Mouse (Mus musculus) megakaryocyte, embryonic 14.5 days (primary cell): ENCODE measurements around the gene Exoc5.

ENCODE experiments used
- FLI1 ChIP-seq: IDR thresholded peaks from 2 replicates; pipeline ENCODE4 v1.6.1; 2012; ENCODE audit warnings: low read length, inconsistent platforms, mixed read lengths
- GATA1 ChIP-seq: IDR thresholded peaks from 3 replicates; pipeline ENCODE4 v1.6.1; 2012; ENCODE audit warnings: mixed read lengths, low read length, inconsistent platforms, borderline replicate concordance

- no peak for TF ChIP-seq GATA1
- peak; percentile 72; the same call in 1 of the 2 replicates for TF ChIP-seq FLI1
These were observed at the start of gene Exoc5 for GRCm38 (mm10) chr14:49066274-49066823.
